Mouse (Mus musculus) mature B cell (primary cell): ENCODE data around the gene Fbll1.
"Not testable (repeated sequence)": the region's sequence is repeated elsewhere in the genome, so short reads cannot be mapped to it uniquely, and the experiment has no call there.

Experiments
- in situ Hi-C: fragments of 300-500 bp; cut with MboI; formaldehyde crosslinking; loops from 2 replicates; pipeline ENCODE4 v1.14.3; 2019

Gene Fbll1

DNA sequence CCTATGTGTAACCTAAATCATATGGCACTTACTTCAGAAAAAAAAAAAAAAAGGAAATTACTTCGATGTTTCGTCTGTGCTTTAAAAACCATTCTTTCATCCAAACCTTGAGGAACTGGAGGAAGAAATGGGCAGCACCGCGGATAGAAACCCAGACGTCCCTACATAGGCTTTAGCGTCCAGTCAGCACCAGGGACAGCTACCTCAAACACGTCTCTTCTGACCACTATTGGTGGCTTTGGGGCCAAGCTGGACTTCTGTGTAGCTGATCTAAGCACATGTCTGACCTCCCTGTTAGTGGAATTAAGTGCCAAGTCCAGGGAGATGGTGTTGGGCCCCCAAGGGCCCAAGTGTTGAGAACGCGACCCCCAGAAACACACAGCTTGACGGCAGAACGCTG lies at the start of gene Fbll1:
Fbll1 (minus strand) TSS at position 11 of the 400 bp plus-strand sequence.
- in situ Hi-C loops = no loop called here

DNA sequence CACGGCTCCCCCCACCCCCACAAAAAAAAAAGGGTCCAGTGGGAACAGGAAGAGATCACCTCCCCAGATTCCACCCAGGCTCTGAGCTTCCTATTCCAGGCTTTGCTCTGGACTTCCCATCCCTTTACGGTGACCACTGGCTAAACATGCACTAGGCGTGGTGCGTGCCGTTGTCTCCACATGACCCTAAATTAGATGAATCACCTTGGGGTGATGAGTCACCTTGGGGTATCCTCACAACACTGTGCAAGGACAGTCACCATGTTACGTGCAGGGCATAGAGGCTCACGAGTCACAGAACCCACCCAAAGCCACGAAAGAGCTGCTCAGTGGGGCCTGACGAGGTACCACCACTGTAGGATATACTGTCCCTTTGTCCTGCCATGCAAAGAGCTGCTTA lies 45.6 kb upstream of the Fbll1 start:
- in situ Hi-C loops = loop anchor here (25.0 kb wide), 1 partner anchor 1007 kb away; the partner anchor contains the start of gene Spdl1

DNA sequence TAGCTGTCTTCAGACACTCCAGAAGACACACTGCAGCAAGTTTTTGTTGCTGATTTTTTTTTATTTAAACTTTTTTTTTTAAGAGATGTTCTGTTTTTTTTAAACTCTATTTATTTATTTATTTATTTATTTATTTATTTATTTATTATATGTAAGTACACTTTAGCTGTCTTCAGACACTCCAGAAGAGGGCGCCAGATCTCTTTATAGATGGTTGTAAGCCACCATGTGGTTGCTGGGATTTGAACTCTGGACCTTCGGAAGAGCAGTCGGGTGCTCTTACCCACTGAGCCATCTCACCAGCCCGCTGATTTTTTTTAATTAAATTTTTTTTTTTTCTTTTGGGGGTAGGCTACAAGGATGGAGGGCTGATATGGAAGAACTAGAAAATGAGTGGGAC lies 43.9 kb upstream of the Fbll1 start:
- in situ Hi-C loops = loop anchor here (25.0 kb wide), 1 partner anchor 1005 kb away; the partner anchor contains the start of gene Spdl1

DNA sequence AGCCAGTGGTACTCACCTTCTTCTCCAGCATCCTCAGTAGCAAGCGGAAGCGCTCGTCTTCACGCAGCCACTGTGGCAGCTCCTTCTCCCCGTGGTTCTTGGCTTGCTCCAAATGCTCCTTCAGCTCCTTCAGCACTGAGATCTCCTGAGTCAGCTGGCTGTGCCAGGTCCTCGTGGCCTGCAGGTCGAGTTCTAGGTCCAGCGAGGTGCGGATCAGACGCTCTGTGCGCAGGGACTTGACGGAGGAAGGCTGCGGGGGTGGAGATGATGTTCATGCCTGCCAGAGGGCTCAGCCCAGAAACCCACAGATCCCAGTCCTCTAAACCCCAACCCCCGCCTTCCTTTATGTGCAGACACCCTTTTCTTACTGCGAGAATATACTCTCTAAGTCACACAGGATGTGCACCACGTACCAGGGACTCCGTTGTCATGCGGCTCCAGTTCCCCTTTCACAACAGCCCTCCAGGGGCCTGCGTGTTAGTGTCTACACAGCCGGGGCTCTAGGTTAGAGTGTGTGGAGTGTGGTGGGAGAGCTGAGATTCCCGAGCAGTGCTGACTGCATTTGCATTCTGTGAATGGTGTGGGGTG lies 43.1 kb upstream of the Fbll1 start:
- in situ Hi-C loops = loop anchor here (25.0 kb wide), 1 partner anchor 1005 kb away; the partner anchor contains the start of gene Spdl1

DNA sequence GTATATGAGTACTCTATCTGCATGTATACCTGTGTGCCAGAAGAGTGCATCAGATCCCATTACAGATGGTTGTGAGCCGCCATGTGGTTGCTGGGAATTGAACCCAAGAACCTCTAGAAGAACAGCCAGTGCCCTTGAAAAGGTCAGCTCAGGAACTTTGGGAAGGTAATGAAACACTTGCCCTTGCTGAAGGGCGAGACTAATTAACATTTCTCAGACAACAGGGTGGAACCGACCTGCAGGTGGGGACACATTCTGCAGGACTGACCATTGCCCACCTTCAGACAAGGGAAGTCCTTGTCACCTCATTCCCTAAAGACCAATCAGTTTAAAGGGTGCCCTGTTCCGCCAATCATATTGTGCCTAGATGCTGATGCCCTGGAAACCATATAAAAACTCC lies 42.1 kb upstream of the Fbll1 start:
- in situ Hi-C loops = loop anchor here (25.0 kb wide), 1 partner anchor 1004 kb away; the partner anchor contains the start of gene Spdl1

DNA sequence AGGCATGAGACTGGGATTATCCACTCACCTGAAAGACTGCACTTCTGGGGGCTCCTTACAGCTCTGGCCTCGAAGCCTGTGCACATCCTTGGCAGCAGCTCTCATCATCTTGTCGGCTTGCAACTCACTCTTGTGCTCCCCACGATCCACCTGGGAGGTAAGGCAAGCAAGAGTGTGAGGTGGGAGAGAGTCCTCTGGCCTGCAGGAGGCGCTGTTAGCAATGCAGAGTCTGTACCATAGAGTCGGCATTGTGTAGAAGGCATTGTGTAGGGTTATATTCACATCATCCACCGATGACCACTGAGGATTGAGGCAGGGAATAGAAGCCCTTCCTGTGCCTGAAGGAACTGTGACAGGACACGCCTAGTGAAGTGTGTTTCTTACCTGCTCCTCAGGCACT lies 41.6 kb upstream of the Fbll1 start:
- in situ Hi-C loops = loop anchor here (25.0 kb wide), 1 partner anchor 1003 kb away; the partner anchor contains the start of gene Spdl1

DNA sequence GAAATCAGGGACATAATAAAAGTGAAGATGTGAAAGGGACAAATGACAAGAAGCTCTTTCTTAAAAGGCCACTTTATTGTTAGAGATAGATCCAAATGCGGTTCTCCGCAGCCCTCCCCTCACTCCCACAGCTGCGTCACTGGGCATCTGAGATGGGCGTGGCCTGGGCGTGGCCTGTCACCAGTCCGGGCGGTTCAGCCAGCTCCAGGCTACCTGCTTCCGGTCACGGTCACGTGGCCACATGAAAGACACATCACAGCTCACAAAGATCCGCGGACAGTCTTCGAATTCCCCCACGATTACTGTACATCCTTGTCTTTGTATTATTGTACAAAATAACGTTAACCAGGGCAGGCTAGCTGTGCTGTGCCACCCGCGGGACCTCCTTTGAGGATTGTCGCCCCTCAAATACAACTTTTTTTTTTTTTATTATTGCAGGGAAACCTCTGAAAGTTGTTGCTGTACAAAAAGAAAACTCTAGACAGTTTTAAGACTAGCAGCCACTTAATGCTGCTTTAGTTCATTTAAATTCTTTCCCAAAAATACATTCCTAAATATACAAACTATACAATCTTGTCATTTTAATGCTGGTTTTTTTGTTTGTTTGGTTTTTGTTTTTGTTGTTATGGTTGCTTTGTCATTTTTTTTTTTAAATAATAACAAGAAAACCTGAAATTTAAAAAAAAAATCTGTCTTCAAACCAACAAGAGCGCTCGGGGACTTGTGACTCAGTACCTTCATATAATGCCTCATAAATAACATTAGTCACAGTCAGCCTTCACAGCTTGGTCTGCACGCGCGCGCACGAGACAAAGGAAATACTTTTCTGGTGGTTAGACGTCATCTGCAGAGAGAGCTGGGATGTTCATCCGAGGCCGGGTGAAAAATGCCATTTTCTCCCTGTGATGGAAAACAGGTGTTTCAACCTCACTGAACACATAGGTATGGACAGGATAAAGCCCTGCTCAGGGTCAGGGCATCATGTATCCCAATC lies 40.0 kb upstream of the Fbll1 start:
- in situ Hi-C loops = loop anchor here (25.0 kb wide), 1 partner anchor 1001 kb away; the partner anchor contains the start of gene Spdl1

DNA sequence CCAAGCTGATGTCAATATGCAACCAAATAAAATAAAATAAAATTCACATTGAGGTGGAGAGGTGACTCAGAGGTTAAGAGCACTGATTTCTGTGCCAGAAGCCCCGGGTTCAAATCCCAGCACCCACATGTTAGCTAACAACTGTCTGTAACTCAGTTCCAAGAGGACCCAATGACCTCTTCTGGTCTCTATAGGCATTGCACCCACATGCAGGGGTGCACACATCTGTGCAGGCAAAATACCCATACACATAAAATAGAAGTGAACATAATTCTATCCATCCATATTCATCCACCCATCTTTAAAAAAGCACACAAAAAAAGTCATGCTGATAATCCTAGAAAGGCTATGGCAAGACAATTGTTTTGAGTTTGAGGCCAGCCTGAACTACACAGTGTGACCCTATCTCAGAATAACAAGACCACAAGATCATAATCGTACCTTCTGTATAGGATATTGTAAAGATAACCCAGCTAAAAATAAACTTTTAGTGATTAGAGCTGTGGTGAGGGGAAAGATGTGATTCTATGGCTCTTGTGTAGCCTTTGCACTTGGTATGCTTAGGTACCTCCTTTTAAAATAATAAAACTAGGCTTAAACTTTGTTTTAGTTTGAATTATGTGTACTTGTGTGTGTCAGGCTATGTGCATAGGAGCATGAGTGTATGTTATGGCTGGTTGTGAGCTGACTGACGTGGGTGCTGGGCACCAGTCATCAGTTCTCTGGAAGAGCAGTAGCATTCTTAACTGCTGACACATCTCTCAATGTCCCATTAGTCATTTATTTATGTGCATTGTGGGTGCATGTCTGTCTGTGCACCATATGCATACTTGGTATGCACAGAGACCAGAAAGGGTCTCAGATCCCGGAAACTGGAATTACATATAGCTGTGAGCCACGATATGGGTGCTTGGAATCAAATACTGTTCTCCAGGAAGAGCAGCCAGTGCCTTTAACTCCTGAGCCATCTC lies 38.8 kb upstream of the Fbll1 start:
- in situ Hi-C loops = loop anchor here (25.0 kb wide), 1 partner anchor 1000 kb away; the partner anchor contains the start of gene Spdl1

DNA sequence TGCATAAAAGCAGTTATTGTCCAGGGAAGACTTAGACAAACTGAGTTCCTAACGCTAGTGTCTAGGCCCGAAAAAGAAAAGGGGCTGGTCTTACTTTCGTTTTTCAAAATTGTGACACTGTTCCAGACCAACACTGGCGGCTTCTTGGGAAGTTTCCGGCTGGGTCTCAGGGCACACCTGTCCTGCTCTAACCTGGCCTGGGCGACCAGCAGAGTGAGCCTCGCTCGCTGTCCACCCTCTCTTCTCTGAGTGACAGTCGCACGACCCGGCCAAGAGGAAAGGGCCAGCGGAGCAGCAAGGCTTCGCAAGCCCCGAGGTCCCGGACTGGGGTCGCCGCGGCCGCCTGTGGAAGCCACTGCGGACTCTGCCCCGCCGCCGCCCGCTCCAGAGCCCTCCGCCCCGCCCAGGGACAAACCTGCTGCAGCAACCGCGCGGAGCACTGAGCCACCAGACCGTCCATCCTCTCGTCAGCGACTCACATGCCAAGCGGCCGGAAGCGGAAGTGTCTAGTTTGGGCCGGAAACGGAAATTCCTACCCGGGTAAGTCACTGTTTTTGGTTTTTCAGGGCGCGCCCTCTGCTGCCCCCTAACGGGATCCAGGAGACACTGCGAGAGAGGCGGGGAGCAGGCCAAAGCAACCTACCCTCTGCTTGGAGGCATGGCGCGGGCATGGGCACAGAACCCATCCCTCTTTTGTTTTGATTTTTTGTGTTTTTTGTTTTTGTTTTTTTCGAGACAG lies 35.5 kb upstream of the Fbll1 start, which contains the start of gene Rars:
Rars (minus strand) TSS at position 485 of the 739 bp plus-strand sequence.
- in situ Hi-C loops = loop anchor here (5.0 to 25.0 kb wide), 2 partner anchors 62 to 997 kb away; partner anchors contain the start of gene Spdl1

DNA sequence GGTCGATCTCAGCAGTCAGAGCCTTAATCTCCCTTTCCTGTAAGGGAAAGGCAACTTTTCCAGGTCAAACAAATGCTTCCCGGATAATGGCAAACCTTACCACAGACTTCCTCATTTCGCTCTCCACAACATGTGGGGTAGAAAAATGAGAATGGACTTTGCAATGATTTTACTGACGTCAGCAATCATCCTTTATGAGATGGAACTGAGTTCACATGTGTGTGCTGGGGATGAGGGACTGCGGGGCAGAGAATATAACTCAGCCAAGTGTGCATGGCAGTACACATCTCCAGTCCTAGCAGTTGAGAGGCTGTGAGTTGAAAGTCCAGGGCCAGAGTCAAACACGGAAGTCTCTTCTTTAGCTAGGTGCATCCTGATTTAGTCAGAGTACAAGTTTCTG lies 34.6 kb upstream of the Fbll1 start:
- in situ Hi-C loops = loop anchor here (5.0 to 25.0 kb wide), 2 partner anchors 61 to 996 kb away; partner anchors contain the start of gene Spdl1

DNA sequence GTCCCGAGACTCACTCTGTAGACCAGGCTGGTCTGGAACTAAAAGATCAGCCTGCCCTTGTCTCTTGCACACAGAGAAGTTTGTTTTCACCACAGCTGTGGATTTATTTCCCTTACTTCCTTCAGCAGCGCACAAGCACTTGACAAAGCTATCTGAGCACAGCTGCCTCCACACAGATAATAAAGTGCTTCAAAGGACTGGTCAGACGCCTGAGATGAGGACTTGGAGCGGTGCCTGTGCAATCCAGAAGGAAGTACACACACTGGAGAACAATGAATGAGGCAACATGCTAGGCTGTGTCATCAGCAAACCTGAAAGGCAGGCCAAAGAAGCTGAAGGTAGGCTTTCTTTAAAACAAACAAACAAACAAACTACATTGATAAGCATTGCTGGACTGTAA lies 33.5 kb upstream of the Fbll1 start:
- in situ Hi-C loops = loop anchor here (5.0 to 25.0 kb wide), 2 partner anchors 60 to 995 kb away; partner anchors contain the start of gene Spdl1

DNA sequence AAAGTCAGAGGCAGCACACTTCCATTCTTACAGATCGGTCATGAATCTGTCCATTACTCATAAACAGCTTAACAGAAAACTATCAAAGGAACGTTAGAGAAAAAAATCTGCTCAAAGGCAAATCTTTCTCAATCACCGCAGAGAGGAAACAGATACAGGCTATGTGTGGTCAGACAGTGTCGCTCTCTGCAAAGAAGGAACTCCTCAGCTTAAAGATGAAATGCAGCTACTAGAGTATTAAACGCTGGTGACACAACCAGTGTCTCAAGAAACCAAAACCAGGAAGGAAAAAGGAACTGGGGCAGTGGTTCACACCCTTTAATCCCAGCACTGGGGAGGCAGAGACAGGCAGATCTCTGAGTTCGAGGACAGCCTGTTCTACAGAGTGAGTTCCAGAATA lies 29.0 kb upstream of the Fbll1 start:
- in situ Hi-C loops = loop anchor here (25.0 kb wide), 1 partner anchor 990 kb away; the partner anchor contains the start of gene Spdl1

DNA sequence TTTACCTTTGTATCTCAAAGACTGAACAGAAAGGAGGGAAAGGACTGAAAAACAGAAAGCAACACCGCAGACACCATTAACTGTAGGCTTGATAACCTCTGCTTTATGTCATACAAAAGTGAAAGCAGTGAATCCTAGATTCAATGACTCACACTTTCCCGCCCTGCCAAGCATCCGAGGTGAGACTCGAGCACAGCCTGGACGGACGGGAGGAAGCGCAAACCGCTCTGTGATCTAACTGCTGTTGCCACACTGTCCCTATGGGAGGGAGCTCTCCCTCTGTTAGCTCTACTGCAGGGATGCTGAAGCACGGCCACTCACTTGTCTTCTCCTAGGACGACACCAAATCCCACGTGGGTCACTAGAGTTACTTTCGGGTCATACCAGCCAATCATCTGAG lies 17.6 kb upstream of the Fbll1 start:
- in situ Hi-C loops = no loop called here

DNA sequence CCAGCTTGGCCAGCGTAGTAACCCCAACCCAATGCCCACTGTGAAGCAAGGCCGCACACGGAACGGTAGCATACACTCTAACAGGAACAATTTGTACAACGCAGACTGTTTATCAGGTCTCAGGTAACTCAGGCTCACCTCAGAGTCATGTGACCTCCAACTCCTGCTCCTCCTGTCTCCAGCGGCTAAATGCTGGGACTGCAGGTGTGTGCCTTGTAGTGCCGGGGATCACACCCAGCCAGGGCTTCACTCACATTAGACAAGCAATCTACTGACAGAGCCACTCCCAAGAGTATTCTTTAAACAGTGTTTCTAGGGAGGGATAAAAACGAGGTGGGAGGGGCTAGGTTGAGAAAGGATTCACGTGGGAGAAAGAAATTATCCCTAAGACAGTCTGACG lies 12.8 kb upstream of the Fbll1 start:
- in situ Hi-C loops = no loop called here

DNA sequence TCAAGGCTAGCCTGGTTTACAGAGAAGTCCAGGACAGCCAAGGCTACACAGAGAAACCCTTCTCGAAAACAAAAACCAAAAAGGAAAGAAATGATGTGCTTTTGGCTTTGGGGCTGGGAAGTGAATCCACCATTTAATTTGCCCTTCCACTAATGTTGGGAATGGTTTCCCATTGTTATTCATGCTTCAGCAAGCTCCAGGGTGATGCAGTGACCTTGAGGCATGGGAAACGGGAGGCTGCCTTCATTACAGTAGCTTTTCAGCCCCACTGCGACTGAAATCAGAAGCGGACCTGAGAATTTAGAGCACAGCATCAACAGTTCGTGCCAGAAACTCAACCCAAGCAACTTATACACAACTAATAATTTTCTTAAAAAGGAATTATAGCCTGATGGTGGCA lies 2.6 kb upstream of the Fbll1 start:
- in situ Hi-C loops = no loop called here

DNA sequence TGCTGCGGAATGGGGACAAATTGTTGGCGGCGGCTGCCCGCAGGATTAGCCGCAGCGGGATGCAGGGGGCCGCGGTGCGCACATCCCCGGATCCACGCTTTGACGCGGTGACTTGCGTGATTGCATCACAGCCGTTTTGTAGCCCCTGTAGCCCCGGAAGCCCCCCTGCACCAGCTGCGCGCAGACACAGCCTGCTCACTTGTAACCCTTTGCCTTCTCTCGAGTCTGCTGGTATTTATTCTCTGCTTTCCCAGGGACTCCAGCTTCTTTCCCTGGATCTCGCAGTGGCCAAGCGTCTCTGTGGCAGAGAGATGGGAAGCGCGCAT lies 226 bp downstream of the Fbll1 start:
- in situ Hi-C loops = no loop called here

DNA sequence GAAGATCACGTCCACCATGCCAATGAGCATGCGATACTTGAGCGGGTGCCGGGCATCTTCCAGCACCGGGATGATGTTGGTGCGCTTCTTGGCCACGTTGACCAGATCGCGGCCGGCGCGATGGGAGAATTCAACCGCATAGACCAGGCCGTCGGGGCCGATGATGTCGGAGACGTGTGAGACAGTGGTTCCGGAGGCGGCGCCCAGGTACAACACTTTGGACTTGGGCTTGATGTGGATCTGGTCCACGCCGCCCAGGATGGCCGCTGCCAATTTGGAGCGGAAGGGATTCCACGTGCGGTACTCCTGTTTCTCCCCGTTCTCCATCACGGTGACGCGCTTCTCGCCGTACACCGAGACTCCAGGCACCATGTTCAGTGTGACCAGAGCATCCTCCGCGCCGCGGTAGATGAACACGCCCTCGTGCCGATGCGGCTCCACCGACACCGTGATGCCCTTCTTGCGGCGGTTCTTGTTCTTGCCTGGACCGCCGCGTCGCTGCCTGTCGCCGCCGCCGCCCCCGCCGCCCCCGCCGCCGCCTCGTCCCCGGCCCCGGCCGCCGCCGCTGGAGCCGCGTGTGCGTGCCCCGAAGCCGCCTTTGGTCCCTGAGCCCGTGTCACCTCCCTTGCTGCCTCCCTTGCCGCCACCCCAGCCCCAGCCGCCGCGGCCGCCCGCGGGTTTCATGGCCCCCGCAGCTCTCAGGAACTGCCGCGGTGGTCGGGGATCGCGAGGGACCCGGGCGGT lies 761 bp downstream of the Fbll1 start:
- in situ Hi-C loops = no loop called here

DNA sequence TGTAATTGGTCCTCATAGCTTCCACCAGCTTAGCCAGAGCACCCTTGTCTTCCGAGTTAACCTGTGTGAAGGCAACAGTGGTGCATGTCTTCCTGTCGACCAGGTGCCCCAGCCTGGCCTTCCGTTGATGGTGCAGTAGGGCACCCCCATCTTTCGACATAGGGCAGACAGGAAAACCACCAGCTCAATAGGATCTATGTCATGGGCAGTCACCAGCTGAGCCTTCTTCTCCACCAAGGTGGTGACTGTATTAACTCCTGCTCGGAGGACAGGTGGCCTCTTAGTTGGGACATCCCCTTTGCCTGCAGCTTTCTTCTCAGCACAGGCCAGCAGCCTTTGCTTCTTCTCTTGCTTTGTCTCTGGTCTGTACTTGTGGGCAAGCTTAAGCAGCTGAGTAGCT lies 5.9 kb downstream of the Fbll1 start:
- in situ Hi-C loops = not testable (repeated sequence)

DNA sequence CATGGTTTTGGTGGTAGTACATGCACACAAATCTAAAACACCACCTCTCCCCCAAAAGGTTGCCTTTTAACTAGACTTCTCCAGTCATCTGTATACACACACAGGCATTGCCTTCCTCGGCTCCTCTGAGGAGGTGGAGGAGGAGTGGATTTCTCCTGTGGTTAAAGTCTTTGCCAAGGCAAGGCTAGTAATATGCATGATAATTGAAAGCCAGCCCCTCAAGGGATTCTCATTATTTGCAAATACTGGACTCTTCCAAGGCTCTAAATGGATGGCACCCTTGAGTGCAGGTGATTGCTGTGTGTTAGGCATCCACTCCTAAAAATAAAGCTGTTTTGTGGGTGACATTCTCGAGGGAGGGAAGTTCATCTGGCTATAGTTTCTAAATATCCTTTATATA lies 10.2 kb downstream of the Fbll1 start:
- in situ Hi-C loops = no loop called here

DNA sequence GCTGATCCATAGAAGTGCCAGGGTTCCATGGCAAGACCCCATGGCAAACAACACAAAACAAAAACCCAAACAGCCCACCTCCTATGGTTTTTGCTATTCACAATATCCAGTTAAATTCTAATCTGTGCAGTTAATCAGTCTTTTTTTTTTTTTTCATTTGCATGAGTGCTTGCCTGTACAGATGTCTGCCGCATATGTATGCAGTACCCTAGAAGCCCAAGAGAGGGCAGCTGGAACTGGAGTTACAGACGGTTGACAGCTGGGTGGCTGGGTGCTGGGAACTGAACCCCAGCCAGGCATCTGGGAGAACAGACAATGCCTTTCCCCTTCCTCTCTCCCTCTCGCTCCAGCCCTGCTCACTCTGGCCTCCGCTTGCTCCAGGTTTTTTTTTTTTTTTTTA lies 14.1 kb downstream of the Fbll1 start:
- in situ Hi-C loops = no loop called here
